Mouse (Mus musculus) brain, embryonic 14.5 days (tissue): ENCODE measurements around the gene Ccdc62.

Source experiments
- CTCF ChIP-seq: fragments of 200-500 bp; IDR thresholded peaks from 2 replicates; pipeline ENCODE4 v1.5.1; 2012; ENCODE audit warnings: inconsistent platforms, mild to moderate bottlenecking, moderate library complexity, borderline replicate concordance; ENCODE audit not compliant: insufficient read depth, insufficient read length; ENCODE audit errors: extremely low read depth
- POLR2A ChIP-seq: fragments of 200-500 bp; IDR thresholded peaks from 2 replicates; pipeline ENCODE4 v1.6.1; 2012; ENCODE audit warnings: mild to moderate bottlenecking, inconsistent platforms, borderline replicate concordance; ENCODE audit not compliant: poor library complexity, insufficient read depth, insufficient read length, severe bottlenecking; ENCODE audit errors: extremely low read depth

GRCm38 (mm10) chr5:123907631-123907977 lies 22.9 kb upstream of the Ccdc62 start:
- no peak for TF ChIP-seq CTCF
- no peak for TF ChIP-seq POLR2A
